Mouse (Mus musculus) induced T-regulatory cell, adult 2 months (primary cell): ENCODE results near the gene Rab5c.

Experiments used
- DNase-seq: peaks from one replicate; pipeline ENCODE4 v3.0.0-alpha.2; 2012; ENCODE audit warnings: low read depth

Gene Rab5c

DNA sequence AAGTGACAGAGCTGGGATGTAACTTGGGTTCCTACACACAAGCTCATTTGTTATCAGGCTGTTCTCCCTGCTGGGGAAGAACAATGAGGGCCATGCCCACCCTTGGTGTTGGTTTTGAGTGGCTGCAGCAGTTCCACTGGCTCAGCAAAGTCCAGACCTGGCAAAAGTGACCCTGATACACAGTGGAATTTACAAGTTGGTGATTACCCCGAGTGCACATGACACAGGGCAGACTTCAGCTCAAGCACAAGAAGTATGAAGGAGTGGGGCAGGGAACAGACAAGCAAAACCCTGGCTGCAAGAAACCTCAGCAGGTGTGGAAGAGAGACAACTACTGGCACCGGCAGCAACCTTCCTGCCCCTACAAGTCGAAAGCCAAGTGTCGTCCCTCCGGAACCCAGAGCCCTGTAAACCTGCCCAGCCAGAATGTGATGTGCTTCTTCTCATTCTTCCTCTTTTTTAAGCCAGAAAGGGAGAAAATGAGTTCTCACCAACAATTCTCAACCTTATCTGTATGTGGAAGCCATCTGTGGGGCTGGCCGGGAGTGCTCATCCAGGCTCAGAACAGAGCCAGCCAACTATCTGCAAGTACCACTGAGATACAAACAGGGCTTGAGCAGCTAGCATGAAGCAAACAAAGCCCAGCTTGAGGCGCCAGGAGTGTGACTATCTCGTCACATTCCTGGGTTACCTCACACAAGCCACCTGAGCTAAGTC lies 16.1 kb downstream of the Rab5c start:
- DNase-seq = no peak

GRCm38 (mm10) chr11:100721254-100721653 lies 16.8 kb downstream of the Rab5c start:
- DNase-seq = no peak

DNA sequence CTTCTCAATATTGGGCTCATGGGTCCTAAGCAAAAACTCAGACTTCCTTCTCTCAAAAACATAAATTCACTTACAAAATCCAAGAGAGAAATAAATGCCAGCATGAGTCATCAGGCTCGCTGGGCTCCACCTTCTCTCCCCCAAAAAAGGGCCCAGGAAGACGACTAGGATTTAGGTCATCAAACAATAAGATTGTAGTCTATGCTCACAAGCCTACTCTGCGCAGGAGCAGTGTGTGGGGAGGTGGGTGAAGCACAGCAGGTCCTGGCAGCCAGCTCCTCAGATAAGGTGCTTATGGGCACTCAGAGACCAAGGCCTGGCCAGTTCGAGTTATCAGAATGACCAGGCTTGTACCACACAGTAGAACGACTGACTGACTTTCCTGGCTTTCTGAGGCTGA lies 17.7 kb downstream of the Rab5c start:
- DNase-seq = no peak

DNA sequence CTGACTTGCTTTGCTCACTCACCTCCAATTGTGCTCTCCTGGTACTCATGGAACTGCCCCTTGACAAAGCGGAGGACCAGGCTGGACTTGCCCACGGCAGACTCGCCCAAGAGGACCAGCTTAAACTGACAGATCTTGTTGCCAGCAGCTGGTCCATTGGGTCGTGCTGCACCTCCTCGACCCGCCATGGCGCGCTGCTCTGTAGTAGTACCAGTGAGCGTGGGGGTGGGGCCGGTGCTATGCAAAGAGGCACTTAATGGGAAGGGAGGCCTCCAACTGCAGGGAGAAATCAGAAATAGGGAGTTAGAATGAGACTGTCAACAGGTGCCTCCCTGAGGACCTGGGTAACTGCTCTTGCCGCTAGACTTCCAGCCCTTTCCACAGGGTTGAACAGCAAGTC lies 18.1 kb downstream of the Rab5c start:
- DNase-seq = no peak

GRCm38 (mm10) chr11:100719312-100719711 lies 18.7 kb downstream of the Rab5c start:
- no peak for DNase-seq

DNA sequence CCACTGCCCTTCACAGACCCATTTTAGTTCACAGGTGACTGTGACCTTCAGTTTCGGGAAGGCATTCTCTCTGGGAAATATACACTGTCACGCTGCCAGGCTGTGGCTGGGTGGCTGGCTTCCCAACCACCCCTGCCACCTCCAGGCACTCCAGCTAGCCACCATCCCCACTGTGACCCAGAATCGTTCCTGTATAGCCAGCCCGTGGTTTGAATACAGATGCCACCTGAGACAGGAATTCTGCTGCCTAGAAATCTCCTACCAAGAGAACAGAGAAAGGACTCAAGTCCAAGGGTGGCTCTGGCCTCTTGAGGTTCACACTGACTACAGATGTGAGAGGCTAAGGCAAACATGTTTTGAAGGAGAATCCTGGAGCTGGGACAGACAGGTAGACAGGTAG lies 19.1 kb downstream of the Rab5c start:
- no peak for DNase-seq

DNA sequence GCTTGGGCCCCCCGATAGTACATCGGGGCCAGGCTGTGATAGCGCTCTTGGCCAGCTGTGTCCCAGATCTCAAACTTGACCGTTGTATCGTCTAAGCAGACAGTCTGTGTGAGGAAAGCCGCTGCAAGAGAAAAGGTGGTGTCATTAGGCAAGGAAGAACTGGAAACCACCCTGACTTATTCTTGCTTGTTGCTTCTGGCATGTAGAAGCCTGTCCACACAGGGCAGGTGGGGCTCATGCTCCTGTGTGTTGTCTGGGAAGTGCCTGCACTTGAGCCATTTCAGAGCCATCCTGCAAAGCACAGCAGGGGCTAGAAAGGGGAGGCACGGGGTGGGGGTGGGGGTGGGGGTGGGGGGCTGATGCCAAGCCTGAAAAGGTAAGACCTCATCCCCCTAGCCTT lies 19.6 kb downstream of the Rab5c start:
- DNase-seq = no peak

GRCm38 (mm10) chr11:100716649-100717048 lies 21.4 kb downstream of the Rab5c start:
- DNase-seq = no peak

GRCm38 (mm10) chr11:100714948-100715347 lies 23.1 kb downstream of the Rab5c start:
- no peak for DNase-seq

- peak; percentile 87 for DNase-seq
Measured at GRCm38 (mm10) chr11:100714534-100714915, 23.5 kb downstream of the Rab5c start.

DNA sequence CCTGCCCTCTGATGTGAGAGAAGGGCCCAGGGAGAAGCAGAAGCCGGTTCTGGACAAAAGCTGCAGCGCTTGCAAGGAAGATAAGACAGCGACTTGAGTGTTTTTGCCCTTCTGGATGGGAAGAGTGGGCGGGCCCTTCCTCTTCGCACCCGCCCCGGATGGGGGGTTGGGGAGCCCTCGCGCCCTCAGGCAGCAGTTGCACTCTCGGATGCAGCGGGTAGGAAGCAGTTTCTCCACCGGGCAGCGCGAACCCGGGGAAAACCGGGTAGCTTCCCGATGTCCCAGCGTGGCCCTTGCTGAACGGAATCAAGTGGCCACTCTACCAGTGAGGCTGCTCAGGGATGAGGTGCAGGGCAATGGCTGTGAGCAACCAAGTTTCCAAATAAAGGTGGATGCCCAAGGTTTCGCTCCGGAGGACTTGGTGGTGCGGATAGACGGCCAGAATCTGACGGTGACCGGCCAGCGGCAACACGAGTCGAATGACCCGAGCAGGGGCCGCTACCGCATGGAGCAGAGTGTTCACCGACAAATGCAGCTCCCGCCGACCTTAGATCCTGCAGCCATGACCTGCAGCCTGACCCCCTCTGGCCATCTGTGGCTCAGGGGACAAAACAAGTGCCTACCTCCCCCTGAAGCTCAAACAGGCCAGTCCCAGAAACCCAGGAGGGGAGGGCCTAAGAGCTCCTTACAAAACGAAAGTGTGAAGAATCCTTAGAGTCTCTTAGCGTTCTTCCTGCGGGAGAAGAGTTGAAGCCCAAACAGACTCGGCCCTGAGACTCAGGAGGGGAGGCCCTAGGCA lies 24.1 kb downstream of the Rab5c start, which contains the start of gene Hspb9:
Hspb9 (plus strand) TSS at position 116 of the 799 bp plus-strand sequence.
- peak; percentile 88 for DNase-seq

DNA sequence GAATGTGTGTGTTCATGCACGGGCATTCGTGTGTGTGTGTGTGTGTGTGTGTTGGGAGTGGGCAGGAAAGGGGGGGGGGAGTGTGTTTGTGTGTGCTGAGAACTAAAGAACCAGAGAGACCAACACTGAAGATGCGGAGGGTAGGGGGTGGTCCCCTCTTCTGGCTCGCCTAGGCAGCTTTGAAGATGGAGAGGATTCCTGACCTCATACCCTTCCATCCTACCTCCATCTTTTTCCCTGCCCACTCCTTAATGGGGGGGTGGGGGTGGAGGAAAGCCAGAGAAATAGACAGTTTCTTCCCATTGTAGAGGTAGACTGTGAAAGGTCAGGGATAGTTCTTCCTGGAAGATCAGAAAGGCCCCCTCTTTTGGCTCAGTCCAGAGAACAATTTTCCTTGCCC lies 24.8 kb downstream of the Rab5c start:
- no peak for DNase-seq

DNA sequence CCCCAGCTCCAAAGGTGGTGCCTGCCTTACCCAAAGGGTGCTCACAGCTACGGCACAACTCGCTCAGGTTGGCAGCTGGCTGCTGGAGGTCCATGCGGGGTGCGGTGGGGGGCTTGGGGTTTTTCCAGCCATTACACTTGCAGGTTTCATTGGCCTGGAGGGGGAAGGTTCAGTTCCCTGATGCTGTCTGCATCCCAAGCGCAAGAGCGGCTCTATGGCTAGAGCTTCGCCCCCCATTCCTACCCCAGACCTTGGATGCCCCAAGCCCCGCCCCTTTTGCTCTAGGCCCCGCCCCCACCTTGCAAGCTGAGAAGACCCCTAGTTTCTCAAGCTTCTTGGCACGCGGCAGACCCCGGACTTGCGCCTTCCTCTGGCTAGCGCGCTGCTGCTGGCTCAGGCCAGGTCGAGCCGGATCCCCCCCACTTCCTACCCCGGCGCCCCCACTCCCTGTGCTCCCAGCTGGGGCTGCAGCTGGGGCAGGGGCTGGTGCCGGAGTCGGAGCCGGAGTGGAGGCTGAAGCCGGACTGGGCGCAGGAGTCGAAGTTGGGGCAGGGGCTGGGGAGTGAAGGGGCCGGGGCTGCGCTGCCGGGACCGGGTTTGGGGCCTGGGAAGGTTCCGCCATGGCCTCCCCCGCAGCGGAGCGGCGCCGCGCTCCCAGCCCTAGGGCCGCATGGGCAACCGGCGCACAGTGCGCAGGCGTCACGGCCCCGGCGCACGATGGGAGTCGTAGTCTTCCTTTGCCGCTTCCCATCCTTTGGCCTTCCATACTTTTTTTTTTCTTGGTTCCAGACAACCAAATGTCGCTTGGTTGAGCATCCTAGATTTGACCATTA lies 26.0 kb downstream of the Rab5c start, which contains the start of gene Kat2a:
Kat2a (minus strand) TSS at position 683 of the 833 bp plus-strand sequence.
- DNase-seq = peak; percentile 78

DNA sequence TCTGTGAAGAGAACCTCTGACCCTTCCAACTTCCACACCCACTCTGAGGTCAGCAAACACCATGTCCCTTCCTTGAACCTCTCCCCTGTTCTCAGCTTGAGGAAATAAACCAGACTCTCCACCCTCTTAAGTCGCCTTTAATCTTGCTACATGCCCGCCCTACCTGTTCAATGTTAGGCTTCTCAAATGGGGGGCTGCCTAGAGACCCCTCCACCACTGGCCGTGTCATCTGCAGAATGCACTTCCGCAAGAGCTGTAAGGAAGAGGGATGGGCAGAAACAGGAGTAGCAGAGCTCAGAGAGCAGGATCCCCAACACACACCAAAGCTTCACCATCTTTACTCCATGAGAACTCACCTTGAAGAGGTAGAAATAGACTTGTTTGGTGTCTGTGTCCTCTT lies 27.0 kb downstream of the Rab5c start:
- DNase-seq = no peak

GRCm38 (mm10) chr11:100710528-100710927 lies 27.5 kb downstream of the Rab5c start:
- DNase-seq = no peak

- DNase-seq = no peak
Measured at GRCm38 (mm10) chr11:100709201-100709810, 28.7 kb downstream of the Rab5c start.

- no peak for DNase-seq
Measured at GRCm38 (mm10) chr11:100705095-100705747, 32.8 kb downstream of the Rab5c start.

GRCm38 (mm10) chr11:100703851-100704531 lies 34.0 kb downstream of the Rab5c start, which contains the start of gene Dhx58:
Gene Dhx58, minus strand, starts transcription at chr11:100704271.
- peak; percentile 87 for DNase-seq

DNA sequence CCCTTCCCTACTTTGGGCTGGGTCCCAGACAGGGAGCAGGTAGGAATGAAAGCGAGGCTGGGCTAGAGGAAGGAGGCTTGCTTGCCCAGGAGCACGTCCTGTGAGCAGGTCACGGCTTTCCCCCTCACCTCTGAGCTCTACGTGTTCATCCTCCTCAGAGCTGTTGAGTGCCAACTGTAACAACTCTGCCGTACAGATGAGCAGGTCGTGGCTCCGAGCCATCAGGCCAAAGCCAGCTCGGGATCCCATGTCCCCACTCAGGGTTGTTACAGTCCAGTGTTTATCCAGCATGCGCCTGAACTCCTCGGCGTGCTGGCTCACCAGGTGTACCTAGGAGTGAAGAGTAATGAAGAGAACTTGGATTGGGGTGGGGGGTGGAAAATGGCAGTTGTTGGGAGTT lies 34.6 kb downstream of the Rab5c start:
- peak; percentile 59 for DNase-seq

DNA sequence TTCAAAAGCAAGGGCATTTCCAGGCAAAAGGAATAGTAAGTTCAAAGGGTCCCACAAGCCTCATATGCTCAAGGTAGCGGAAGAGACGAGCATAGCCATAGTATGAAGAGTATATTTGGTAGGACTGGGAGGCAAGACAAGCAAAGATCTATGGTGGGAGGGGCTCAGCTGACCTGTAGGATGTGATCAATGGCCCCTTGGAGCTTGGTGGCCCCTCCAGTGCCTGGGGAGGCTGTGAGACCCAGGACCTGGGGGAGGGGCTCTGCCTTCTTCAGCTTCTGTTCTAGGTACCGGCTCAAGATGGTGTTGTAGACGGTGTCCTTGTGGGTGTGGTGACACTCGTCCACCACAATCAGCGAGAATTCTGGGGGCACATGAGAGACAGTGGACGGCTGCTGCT lies 35.1 kb downstream of the Rab5c start:
- no peak for DNase-seq
